Mouse (Mus musculus) liver, embryonic 16.5 days (tissue): ENCODE measurements around the gene Fam213b. TPM values are rescaled to one million over a fixed set of nuclear protein-coding genes. Genes with fewer than 3 reads are reported as not detected.

Experiments used
- ATAC-seq: fragments of 200-750 bp; cut with Nextera tagmentation; 2 replicates; pipeline ENCODE4 v1.8.0; 2017; ENCODE audit warnings: low read depth, mild to moderate bottlenecking, moderate number of reproducible peaks, moderate library complexity
- H3K27ac ChIP-seq: fragments of 300-500 bp; sonication (generic); 2 replicates; pipeline ENCODE4 v1.5.1; 2014; ENCODE audit warnings: mild to moderate bottlenecking, low read length
- H3K27me3 ChIP-seq: fragments of 300-500 bp; sonication (generic); 2 replicates; pipeline ENCODE4 v1.6.1; 2014; ENCODE audit warnings: low read depth, low read length, mixed read lengths; ENCODE audit not compliant: control insufficient read depth, insufficient read depth
- H3K36me3 ChIP-seq: fragments of 300-500 bp; sonication (generic); 2 replicates; pipeline ENCODE4 v1.6.1; 2014; ENCODE audit warnings: mild to moderate bottlenecking; ENCODE audit not compliant: control insufficient read depth, insufficient read depth
- H3K4me1 ChIP-seq: fragments of 300-500 bp; sonication (generic); 2 replicates; pipeline ENCODE4 v1.6.1; 2014; ENCODE audit warnings: low read depth, low read length, mixed read lengths; ENCODE audit not compliant: control insufficient read depth
- H3K4me2 ChIP-seq: fragments of 300-500 bp; sonication (generic); 2 replicates; pipeline ENCODE4 v1.6.1; 2014; ENCODE audit warnings: low read depth, low read length, mixed read lengths
- H3K4me3 ChIP-seq: fragments of 300-500 bp; sonication (generic); 2 replicates; pipeline ENCODE4 v1.5.1; 2014; ENCODE audit warnings: low read depth, mild to moderate bottlenecking, low read length
- H3K9ac ChIP-seq: fragments of 300-500 bp; sonication (generic); 2 replicates; pipeline ENCODE4 v1.6.1; 2014; ENCODE audit warnings: low read depth, low read length
- H3K9me3 ChIP-seq: fragments of 300-500 bp; sonication (generic); replicated peaks from 2 replicates; pipeline ENCODE4 v1.6.1; 2016; ENCODE audit warnings: low read length; ENCODE audit not compliant: control insufficient read depth
- WGBS: fragments of 180-500 bp; shearing (Covaris S2); extraction: QIAGEN DNeasy Blood & Tissue Kit; methylation state at CpG from one replicate; pipeline ENCODE4 v1.1.7; 2014; ENCODE audit not compliant: insufficient replicate concordance; 5-methylcytosine and 5-hydroxymethylcytosine counted together
- polyA plus RNA-seq: library from polyadenylated mRNA; unstranded; fragments of >200 nt; fragmentation: Nextera tagmentation; extraction: Ambion mirVana; gene quantifications from 2 replicates; pipeline ENCODE4 v1.2.1, GENCODE M21; 2015

Fam213b gene
- polyA plus RNA-seq, 1 experiment from 2014 or later, result 8.5 TPM

DNA sequence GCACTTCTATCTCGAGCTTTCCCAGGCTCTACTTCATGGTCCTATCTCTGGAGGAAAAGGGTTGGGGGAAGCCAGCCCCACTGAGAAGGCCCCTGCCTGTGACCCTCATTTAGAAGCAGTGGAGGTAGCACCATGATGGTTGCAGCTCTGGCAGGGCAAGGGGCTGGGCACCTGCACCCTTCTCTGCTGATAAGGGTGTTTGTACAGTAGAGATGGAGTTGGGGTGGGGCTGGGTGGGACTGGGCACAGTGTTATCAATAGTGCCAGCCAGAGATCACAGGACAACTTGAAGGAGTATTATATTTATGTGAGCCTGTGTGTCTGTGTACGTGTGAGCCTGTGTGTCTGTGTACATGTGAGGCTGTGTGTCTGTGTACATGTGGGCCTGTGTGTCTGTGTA lies 12.7 kb upstream of the Fam213b start:
- H3K27ac ChIP-seq, result peak overlapping the region; percentile 97
- H3K27me3 ChIP-seq, result no peaks in the 10 kb centered on the region
- H3K4me2 ChIP-seq, result peak overlapping the region; percentile 68
- ATAC-seq, result peak; percentile 93
- peaks cover 83% of the 10 kb centered on the region for H3K4me1 ChIP-seq
- WGBS, result 11% methylated on average over 2 of the region's 2 CpGs
- H3K9me3 ChIP-seq, result no peaks in the 10 kb centered on the region
- peak overlapping the region; percentile 71 for H3K9ac ChIP-seq
- peaks cover 21% of the 10 kb centered on the region for H3K36me3 ChIP-seq
- H3K4me3 ChIP-seq, result peak overlapping the region; percentile 38

DNA sequence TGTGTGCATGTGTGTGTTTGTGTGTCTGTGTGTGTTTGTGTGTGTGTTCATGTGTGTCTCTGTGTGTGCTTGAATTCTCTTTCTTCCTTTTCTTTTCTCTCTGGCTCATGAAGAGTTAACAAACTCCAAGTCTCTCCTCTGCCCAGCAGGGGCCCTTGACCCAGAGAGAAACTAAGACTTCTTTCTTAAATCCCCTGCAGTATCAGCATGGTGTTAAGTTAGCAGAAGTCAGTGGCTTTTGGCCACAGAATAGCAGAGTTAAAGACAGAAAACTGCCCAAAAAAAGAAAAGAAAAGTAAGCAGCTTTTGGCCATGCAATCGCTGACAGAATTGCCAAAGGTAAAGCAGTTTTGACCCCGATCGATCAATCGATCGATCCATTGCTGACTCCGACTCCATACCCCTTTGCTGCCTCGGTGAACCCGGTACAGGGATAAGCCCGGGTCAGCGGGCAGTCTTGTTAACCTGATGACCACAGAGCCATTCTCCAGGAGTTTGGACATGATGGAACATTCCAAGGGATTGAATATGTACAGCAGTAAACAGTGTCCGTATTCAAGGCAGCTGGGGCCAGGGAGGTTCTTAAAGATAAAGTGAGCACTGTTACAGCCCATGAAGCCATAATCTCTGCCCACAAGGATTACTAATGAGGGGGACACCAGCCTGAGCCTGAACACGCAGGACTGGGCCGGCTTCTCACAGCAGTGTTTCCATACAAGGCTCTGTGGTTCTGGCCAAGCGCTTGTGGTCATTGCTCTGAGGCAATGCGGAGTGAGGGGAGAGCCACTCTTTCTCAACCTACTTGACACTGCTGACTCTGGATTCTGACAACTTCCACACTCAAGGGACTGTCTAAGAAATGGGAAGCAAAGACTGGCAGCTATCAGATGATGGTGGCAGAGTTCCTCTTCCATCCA lies 11.9 kb upstream of the Fam213b start:
- H3K4me2 ChIP-seq, result peak overlapping the region; percentile 68
- H3K4me3 ChIP-seq, result peak overlapping the region; percentile 38
- ATAC-seq, result peak; percentile 62
- H3K9me3 ChIP-seq, result no peaks in the 10 kb centered on the region
- H3K27ac ChIP-seq, result peak overlapping the region; percentile 97
- peaks cover 78% of the 10 kb centered on the region for H3K4me1 ChIP-seq
- no peaks in the 10 kb centered on the region for H3K27me3 ChIP-seq
- peaks cover 13% of the 10 kb centered on the region for H3K36me3 ChIP-seq
- WGBS, result 29% methylated on average over 15 of the region's 15 CpGs
- peak overlapping the region; percentile 71 for H3K9ac ChIP-seq

DNA sequence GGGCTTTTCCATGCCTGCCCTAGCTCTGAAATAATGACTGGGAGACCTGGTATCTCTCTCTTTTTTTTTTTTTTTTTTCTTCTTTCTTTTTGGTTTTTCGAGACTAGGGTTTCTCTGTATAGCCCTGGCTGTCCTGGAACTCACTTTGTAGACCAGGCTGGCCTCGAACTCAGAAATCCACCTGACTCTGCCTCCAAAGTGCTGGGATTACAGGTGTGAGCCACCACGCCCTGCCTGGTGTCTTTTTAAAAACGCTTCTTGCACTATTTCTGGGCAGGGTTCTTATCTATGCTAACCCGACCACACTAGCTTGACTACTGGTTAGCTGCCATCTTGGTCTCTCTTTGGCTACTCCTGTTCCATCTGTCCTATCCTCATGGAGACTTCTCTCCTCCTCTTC lies 9.6 kb upstream of the Fam213b start:
- WGBS, result 54% methylated on average over 5 of the region's 5 CpGs
- H3K9me3 ChIP-seq, result no peaks in the 10 kb centered on the region
- H3K27ac ChIP-seq, result peak overlapping the region; percentile 70
- peak overlapping the region; percentile 44; the same call in 1 of the 2 replicates for H3K9ac ChIP-seq
- no peak for ATAC-seq
- no peak overlapping the region for H3K4me3 ChIP-seq
- H3K4me1 ChIP-seq, result peaks cover 59% of the 10 kb centered on the region
- peak overlapping the region; percentile 38 for H3K4me2 ChIP-seq
- H3K27me3 ChIP-seq, result no peaks in the 10 kb centered on the region
- no peaks in the 10 kb centered on the region for H3K36me3 ChIP-seq

DNA sequence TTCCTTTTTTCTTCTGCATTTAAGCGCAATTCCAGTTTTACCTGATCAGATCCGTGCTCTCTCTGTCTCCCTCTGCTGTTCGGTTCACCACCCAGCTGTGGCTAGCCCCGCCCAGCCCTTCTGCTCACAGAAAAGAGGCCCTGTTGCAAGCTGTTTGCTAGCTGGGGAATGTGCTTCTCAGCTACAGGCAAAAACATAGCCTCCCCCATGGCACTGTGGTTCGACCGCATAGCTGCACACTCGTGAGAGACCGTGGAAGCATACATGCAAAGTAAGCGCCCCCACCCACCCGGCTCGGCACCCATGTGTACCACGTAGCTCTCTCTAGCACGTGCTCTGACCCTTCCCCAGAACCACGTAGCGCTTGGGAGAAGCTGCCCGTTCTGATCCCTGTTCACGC lies 8.9 kb upstream of the Fam213b start:
- peak; percentile 17; the same call in 1 of the 2 replicates for ATAC-seq
- Histone ChIP-seq H3K4me2 (peak overlapping the region; percentile 38), H3K4me1 (peaks cover 52% of the 10 kb centered on the region)

DNA sequence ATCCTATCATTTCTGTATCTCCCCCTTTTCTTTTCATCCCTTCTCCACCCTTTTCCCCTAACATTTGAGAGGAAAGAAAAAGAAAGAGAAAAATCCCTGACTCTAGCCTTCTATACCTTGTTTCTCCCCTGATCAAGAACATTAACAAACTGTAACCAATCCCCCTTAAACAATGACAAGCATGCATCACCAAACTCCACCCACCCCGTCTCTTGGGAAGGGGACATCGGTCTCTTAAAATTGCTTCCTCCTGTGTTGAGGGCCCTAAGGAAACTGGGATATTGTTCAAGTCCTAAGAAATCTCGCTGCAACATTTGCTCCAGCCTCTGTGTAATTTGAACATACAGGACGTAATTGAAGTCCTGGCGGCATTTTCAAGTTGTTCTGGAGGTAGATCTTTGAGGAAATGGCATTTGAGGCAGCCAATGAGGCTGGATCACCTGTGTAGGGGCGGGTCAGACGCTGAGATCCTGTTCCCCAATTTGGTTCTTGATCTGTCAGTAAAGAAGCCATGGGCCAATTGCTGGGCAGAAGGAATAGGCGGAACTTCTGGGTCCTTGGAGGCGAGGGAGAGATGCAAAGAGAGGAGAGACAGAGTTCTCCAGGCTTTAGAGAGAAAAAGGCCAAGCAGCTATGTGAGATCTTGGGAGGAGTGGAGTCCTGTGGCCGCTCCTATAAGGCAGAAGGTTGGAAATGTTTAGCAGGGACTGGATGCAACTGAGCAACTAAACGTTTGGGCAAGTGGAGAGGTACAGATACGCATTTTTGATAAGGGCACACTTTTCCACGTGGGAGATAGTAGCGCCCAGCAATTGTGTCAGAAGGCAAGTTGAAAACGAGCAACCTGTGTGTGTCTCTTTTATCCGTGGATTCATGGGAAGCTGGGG lies 5.5 kb upstream of the Fam213b start:
- Histone ChIP-seq H3K9ac (peak overlapping the region; percentile 80), H3K27ac (peak overlapping the region; percentile 88), H3K36me3 (no peaks in the 10 kb centered on the region), H3K4me3 (peak overlapping the region; percentile 73), H3K27me3 (no peaks in the 10 kb centered on the region), H3K4me1 (peaks cover 19% of the 10 kb centered on the region), H3K9me3 (no peaks in the 10 kb centered on the region), H3K4me2 (peak overlapping the region; percentile 88)
- 2% methylated on average over 16 of the region's 16 CpGs for WGBS
- ATAC-seq, result peak; percentile 95

More for the DNA sequence above, 8.9 kb upstream of the Fam213b start:
- H3K9me3 ChIP-seq, result no peaks in the 10 kb centered on the region
- H3K4me3 ChIP-seq, result no peak overlapping the region
- no peaks in the 10 kb centered on the region for H3K27me3 ChIP-seq
- H3K36me3 ChIP-seq, result no peaks in the 10 kb centered on the region
- WGBS, result 37% methylated on average over 17 of the region's 17 CpGs
- peak overlapping the region; percentile 70 for H3K27ac ChIP-seq
- H3K9ac ChIP-seq, result peak overlapping the region; percentile 44

DNA sequence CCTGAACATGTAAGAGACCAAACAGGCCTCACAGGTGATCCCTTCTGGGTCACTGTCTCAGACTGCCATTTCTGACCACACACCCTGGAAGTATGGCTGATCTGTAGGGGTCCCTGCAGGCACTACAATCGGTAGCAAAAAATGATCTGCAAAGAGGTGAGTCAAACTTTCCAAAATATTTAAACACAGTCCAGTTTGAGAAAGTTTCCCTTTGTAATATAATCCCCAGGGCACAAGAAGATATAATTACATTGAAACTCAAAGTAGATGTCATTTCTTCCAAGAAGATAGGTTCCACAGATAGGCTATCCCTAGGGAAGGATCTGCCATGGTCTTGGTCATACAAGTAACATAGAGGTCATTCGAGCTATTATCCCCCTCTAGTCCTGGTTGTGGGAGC lies 3.4 kb upstream of the Fam213b start:
- Histone ChIP-seq H3K4me2 (no peak overlapping the region), H3K4me1 (peaks cover 19% of the 10 kb centered on the region), H3K27me3 (no peaks in the 10 kb centered on the region), H3K4me3 (no peak overlapping the region), H3K36me3 (no peaks in the 10 kb centered on the region), H3K9me3 (no peaks in the 10 kb centered on the region), H3K9ac (no peak overlapping the region), H3K27ac (no peak overlapping the region)
- ATAC-seq, result no peak
- WGBS, result 73% methylated on average over 2 of the region's 2 CpGs

DNA sequence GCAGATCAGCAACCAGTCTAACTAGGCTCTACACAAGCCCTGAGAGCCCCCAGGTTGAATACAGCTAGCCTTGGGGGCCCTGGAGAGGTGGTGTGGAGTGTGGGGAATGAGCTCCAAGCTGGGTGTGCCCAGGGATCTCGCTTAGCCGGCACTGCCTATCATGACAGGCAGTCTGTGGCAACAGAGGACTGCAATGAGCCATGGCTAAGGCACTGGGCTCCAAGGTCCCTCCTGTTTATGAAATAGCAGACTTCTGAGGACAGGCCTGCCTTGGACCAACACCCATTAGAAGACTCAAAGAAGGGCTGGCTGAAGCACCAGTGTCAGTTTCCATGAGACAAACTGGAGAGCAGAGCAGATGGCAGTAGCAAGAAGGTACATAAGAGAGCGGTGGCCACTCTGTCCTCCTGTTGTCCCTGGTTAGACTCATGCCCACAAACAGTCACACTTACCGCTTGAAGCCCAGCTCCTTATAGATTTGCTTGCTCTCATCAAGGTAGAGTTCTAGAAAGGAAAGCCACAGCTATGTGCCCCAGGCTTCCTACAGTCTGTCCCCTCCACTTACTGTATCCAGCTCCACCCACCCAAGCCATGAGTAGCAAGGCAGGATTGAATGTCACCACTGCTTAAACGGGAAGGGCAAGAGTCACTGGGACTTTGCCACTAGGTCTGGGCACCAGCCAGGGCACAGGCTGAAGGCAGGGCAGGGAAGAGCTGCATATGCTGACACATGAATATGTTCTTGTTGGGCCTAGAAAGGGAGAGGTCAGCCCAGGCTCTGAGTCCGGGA lies 1.1 kb downstream of the Fam213b start:
- no peak for ATAC-seq
- Histone ChIP-seq H3K4me3 (peak overlapping the region; percentile 56), H3K27me3 (peaks cover 11% of the 10 kb centered on the region; the same call in 1 of the 2 replicates), H3K4me1 (peaks cover 13% of the 10 kb centered on the region), H3K27ac (no peak overlapping the region), H3K9ac (peak overlapping the region; percentile 61; the same call in 1 of the 2 replicates), H3K9me3 (no peaks in the 10 kb centered on the region), H3K4me2 (peak overlapping the region; percentile 74), H3K36me3 (no peaks in the 10 kb centered on the region)
- 59% methylated on average over 6 of the region's 6 CpGs for WGBS

DNA sequence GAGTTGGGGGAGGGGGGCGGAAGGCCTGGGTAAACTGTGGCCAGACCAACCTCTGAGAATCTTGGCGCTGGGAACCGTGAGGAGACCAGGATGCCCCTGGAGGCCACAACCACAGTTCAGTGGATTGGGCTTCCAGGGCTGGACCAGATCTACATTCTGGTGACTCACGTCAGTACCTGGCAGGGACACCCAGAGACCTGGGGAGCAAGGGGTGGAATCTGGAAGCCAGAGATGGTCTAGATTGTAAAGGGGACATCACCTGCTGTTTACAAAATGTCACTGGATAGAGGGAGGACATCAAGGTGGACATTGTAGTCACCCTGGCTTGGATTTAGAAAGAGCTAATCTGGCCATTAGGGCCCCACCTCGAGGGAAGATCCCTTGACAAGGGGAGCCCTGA lies 3.4 kb downstream of the Fam213b start:
- Histone ChIP-seq H3K27ac (no peak overlapping the region), H3K4me3 (no peak overlapping the region), H3K4me2 (no peak overlapping the region), H3K9me3 (no peaks in the 10 kb centered on the region), H3K4me1 (peaks cover 13% of the 10 kb centered on the region), H3K9ac (no peak overlapping the region), H3K36me3 (no peaks in the 10 kb centered on the region), H3K27me3 (peaks cover 13% of the 10 kb centered on the region; the same call in 1 of the 2 replicates)
- 63% methylated on average over 5 of the region's 5 CpGs for WGBS
- no peak for ATAC-seq
